Mouse (Mus musculus) ovary, postnatal 10 days (tissue): ENCODE results near the gene Gabpb1.
"Not testable (repeated sequence)": the region's sequence is repeated elsewhere in the genome, so short reads cannot be mapped to it uniquely, and the experiment has no call there.

Experiments used
- DNase-seq: peaks from one replicate; pipeline ENCODE4 v3.0.0; 2022; ENCODE audit warnings: low spot score

Gene Gabpb1

DNA sequence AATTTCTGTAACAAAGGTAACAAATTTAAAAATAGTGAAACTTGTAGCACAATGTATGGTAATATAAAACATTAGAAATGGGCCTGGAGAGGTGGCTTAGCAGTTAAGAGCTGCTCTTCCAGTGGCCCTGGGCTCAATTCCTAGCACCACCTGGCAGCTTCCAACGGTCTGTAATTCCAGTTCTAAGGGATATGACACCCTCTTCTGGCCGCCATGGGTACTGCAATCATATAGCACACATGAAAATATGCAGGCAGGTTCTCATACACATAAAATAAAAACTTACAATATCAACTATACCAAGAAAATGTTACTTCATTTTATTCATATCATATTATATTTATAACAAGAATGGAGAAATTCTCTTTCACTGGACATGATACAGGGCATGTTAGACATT lies 35.8 kb downstream of the Gabpb1 start:
- no peak for DNase-seq

DNA sequence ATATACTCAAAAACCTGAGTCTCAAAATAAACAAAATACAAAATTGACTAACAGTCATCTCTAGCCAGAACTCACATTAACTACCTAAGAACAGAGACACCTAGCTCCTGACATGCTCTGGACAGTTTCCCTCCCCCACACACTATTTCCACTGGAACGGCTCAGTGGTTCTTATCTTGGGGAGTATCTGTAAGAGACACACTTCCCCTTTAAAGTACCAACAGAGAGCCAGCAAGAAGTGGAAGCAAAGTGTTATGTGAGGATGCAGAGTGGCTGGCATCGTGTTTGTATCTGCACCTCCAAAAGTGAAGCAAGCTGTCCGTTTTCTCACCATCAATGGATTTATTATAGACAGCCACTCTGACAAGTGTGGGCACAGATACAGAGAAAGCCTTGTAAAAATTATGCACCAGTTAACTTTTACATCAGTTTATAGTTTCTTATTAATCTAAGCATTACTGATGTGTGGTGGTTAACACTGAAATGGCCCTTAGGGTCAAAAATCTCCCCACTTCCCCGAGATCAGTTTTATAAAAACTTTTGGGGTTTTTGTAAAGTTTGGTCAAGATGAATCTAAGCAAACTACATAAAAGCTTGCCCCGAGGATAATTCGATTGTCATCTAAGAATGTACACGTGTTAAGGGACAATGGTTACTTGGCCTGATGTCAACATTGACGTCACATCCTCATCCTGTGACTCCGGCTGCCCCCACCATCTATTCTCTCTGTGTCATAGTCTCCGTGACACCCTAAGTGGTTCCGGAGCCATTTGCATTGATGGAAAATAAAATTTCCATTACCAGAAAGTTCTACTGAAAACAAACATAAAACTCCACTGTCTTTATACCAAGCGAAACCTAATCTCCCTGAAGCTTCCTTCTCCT lies 40.0 kb downstream of the Gabpb1 start:
- no peak for DNase-seq

DNA sequence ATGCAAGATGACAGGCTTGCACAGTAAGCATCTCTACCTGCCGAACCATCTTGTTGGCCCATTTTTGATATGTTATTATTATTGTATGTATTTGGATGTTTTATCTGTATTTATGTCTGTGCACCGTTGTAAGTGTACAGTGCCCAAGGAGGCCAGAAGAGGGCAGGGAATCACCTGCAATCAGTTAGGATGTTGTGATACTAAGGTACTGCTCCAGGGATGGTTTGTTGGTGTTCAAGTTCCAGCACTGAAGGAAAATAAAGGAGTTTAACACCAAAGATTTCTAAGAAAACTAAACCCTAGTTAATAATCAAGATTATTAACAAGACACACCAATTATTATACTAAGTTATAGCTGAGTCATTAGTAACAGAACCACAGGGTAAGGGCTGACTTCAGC lies 43.0 kb downstream of the Gabpb1 start:
- no peak for DNase-seq

DNA sequence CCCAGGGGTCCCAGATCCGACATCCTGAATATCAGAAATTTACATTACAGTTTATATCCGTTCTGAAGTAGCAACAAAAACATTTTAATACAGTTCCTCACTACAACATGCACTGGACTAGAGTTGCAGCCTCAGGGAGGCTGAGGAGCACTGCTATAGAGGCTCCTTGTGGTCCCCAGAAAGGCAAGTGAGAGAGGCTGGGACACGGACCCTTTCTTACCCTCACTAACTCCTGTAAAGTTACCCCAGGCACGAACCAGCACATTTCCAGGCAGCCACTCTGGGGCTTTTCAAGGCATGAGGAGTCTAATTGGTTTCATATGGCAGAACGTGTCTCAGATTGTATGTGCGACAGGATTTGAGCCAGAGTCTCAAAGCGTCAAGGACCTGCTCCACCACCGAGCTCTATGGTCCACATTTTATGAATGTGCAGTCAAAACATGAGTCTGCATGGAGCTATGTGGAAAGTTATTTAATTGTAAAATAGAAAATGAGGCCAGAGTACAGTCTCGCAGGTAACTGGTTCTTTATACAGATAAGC lies 47.6 kb downstream of the Gabpb1 start:
- no peak for DNase-seq

DNA sequence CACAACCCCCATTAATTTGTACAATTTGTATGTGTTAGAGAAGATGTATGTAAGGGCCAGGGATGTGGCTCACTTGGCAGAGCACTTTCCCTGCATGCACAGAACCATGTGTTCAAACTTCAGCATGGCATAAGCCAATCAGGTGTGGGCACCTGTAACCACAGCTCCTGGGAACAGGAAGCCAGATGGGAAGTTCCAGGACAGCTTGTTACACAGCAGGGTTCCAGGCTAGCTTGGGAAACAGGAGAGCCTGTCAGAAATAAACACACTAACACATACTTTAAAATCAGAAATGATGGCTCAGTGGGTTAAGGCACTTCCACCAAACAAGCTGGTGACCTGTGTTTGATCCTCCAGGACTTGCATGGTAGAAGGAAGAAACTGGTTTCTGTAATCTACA lies 53.0 kb downstream of the Gabpb1 start:
- no peak for DNase-seq

DNA sequence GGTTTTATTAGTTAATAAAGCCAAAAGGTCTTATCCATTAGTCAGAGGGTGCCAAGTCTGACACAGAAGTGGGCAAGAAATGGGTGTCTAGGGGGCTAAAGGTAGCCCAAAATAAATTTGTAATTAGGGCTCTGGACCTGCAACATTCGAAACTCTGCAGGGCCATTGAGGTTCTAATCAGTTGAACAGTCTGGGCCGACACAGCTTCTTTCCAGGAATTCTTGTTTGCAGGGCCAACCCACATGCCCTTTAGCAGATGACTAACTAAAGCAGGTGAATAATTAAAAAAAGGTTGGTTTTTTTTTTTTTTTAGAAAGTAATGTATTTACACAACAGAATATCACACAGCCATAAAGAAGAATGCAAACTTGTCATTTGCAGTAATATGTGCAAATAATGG lies 53.7 kb downstream of the Gabpb1 start:
- no peak for DNase-seq

DNA sequence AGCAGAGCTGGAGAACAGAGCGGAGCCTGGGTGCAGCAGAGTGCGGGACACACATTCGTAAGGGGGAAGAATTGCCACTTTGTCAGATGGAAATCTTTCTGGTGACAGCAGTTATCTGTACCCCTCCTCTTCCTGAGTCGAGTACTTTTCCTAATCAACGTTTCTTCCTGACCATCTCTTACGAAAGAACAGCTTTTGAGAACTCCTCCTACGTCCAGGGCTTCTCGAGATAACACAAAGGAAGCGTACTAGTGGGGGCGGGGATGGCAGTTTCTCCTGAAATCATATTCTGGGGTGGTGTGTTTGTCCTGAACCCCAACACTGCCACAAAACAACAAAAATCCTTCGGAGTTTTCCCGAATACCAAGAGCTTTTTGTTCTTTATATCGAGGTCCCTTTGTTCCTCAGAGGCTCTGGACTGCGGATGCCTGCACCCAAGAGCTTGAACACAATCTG lies 56.9 kb downstream of the Gabpb1 start, which contains the start of gene Hdc:
Gene Hdc (minus strand): TSS at position 51 of the 456 bp plus-strand sequence.
- DNase-seq = no peak

DNA sequence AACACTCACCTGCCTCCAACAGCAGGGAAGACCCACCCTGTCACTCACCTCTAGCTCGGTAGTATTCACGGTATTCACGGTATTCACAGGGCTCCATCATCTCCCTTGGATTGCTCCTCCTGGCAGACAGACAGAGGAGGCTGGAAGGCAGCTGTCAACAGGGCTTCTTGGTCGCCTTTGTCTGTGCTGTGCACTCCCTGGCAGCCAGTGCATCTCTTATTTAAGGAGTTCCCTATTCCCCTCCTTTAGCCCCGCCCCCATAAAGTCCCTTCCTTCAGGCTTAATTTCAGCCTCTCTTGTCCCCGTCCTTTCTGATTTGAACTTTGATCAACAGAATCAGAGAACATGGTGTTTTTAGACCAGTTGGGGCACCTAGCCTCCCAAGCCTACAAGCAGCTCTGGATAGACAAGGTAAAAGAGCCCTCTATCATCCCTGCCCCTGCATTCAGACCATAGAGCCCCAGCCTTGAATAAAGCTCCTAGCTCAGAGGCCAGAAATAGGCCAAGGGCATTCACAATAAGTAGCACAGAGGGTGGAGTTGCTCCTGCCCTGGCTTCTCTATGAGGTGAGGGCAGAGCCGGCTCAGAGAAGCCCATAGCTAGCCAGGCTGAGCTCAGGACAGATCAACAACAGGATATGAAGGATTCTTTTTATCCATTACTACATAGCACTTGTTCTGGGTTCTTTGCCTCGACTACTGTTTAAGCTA lies 57.5 kb downstream of the Gabpb1 start:
- DNase-seq = no peak

DNA sequence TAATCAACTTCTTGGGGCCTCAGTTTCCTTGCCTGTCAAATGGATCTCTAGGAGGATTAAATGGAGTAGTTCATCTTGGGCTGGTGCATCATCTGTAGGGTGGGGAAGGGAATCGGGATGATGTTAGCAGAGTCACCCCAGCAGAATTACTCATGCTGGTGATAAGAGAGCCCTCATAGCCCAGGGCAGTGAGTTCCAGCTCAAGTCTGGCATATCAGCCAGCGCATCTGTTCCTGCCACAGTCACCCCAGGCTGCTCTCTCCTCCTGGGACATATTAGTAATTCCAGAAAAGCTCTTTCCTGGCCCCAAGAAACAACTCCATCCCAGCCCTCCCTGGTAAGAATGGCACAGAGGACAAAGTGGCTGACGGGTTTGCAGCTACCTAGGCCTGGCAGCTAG lies 60.8 kb downstream of the Gabpb1 start:
- DNase-seq = no peak

DNA sequence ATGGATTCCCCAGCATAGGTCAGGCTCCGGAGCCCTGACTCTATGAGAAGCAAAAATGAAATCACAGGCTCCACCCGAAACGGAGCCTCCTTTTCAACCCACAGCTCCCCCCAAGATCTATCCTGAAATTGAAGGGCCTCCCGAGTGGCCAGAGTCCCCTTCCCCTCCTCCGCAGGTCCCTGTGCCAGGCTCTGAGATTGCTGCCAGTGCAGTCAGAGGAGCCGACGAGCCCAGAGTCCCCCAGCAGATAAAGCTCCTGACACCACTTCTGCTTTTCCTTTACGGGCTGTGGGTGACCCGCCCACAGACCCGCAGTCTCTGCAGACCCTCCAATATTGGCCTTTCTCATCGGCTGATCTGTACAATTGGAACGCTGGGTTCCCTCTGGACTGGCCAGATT lies 66.5 kb downstream of the Gabpb1 start:
- not testable (repeated sequence) for DNase-seq

DNA sequence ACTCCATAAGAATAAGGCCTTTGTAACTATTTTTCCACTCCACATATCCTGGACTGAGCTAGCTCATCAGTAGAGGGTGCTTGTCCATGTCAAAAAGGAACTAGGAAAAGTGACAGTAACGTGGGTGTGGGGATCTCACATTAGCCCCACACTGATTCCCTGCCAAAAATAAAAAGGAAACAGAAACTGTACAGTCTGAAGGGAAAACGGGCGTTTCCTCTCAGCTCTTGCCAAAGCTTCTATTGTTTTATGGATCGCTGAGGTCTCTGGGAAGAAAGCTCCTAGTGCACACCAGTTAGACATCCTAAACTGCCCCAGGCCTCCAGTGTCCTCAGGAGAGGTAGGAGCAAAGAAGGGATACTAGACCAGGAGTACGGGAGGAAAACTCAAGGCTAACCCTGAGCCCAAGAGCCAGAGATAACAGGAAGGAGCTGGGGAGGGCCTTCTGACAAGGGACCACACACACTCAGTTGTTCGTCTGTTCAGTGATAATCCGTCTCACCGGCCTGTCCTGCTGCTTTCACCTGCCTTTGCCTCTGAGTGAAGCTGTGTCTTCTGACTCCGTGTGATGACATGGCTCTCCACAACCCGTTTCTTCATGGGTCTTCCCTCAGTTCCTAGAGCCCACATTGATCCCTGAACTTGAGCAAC lies 68.5 kb downstream of the Gabpb1 start:
- no peak for DNase-seq

DNA sequence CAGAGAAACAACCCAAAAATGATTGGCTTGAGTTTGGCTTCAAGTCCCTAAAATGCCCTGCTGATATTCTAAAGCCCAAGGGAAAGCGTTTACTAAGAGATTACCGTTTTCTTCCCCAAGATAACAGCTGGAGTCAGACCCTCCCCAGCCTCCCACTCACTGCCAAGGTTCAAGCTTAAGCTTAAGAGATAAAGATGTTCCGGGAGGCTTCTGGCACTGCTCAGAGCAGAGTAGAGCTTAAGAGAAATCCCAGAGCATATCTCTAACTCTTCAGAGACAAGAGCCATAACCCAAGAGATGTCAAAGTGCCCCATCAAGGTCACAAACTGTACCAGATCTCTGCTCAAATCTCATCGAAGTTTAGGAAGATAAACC lies 69.5 kb downstream of the Gabpb1 start:
- no peak for DNase-seq

DNA sequence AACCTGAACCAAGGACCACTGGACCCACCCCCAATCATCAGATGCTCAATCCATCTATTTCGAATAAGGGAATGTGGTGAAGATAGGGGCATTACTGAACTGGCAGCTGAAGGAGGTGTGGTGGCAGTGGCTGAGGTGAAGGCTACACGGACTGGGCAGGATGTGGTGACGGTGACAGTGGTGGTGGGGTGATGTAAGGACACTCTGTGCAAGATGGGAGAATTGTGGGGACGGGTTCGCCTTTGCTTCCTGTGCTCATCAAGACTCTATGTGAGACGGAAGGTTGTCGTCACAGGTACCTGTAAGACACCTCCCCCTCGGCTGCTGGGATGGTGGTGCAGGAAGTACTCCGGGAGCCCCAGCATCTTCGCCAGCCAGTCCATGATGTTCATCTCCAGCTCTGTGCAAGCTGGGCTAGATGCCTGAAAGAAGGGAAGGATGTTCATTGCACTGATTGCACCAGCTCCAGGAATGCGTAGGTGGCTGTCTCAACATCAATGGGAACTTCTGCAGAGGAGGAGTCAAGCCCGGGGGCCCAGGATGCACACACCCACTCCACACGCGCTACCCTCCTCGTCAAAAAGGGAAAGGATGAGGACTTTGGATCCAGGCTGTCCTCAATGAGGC lies 70.0 kb downstream of the Gabpb1 start:
- DNase-seq = no peak

DNA sequence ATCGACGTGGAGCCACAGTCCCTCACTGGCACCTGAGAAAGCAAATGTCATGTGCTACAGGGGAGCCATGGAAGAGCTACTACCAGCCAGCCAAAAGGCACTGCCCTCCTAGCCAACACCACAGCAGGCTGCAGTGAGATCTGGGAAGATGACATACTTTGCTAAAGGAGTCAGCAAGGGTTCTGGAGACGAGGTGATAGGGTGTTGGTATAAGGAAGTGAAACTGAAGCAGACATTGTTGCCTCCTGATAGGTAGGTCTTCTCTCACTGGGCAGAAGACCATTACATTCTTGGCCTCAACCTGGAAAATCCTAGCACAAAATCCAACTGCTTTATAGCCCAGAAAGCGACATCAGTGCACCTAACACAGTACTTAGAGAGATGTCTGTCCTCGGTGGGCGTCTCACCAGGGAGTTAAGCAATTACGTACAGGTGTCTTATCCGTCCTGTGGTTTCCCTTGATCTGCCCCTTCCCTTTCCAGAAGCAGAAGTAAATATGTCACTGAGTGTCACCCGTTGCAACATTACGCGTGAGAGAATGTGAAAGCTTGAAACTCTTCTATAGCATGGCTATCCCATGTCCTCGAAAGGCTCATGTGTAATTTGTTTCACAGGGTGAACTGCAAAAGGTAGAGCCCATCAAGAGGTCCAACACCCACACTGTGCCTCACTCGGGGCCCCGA lies 74.1 kb downstream of the Gabpb1 start:
- DNase-seq = no peak

DNA sequence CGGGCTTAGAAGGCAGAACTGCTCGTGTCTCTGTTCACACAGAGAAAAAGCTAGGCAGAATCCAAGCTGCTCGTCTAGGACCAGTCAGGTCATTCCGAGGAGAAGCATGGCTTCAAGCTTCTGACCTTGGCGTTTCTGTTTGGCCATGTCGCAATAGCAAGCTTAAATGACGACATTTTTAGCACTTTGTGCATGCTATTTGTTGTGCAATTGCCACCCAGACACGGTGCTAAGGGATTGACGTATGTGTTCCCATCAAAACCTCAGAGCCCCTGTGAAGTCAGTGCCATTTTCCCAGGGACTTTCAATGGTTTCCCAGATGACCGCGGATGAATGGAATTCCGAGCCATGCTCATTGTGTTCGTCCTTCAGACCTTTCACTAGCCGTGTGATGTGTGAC lies 75.6 kb downstream of the Gabpb1 start:
- DNase-seq = no peak

DNA sequence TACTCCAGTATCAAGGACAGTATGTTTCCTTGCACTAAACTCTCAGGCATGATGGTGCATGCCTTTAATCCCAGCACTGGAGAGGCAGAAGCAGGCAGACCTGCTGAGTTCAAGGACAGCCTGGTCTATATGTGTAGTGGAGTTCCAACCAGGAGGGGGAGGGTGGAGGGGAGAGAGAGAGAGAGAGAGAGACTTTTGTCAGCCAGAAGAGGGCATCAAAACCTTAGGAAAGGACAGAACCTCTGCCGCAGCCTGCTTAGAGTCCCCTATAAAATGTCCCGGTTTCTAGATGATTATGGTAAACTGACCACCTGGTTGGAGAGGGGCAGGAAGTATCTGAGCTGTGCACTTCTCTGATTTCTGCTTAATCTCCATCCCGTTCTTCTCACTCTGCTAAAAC lies 77.1 kb downstream of the Gabpb1 start:
- DNase-seq = no peak

DNA sequence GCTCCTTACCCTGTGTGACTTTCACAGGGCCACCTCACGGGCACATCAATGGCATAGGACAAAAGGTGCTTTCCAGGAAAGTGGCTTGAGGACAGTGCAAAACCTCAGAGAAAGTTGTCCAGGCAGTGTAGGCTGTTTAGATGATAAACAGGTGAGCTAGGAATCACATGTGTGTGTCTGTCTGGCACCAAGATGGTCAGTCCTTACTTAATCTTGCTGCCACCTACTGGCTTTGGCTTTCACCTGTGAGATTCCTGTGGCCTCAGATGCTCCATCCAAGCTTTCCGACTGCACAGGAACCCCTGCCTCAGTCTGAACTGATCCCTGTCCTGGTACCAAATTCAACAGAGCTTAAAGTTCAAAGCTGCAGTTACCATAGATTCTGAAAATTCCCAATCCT lies 77.8 kb downstream of the Gabpb1 start:
- no peak for DNase-seq

DNA sequence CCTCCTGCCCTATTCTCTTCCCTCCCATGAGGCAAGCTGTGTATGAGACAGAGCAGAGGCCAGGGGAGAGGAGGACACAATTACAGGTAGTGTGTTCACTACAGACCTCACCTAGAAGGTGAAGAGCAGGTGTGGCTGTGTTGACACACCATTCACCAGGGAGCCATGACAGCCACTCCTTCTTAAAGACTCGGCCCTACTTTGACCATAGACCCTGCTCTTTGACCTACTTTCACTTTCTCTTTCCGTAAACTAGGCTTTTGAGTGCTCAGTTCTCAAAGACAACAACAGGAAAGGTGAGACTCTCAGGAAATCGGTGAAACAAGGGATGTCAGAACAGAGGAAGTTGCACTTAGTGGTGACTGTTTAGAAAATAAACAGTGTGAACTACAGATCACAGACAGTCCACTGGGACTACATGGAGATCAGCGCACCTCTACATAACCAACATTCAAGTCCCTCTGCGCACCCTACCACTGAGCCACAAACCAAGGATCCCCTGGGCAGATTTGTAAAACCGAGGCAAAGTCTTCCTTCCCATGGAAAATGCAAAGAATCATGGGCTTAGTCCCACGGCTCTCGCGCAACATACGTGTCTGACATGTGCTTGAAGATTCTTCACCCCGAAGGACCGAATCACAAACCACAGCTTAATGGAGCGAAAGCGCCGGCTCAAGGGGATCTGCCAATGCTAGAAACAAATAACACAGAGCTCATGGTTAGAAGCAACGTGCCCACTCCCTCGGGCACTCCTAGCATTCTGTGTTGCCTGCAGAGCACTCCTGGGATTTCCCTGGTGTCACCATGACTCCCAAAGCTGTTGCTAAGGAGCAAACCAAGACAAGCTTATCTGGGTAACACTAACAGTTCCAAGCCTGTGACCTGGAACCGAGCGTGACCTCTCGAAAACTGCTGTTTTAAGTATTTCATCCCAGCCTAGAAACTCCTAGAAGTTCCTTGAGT lies 78.6 kb downstream of the Gabpb1 start:
- no peak for DNase-seq

DNA sequence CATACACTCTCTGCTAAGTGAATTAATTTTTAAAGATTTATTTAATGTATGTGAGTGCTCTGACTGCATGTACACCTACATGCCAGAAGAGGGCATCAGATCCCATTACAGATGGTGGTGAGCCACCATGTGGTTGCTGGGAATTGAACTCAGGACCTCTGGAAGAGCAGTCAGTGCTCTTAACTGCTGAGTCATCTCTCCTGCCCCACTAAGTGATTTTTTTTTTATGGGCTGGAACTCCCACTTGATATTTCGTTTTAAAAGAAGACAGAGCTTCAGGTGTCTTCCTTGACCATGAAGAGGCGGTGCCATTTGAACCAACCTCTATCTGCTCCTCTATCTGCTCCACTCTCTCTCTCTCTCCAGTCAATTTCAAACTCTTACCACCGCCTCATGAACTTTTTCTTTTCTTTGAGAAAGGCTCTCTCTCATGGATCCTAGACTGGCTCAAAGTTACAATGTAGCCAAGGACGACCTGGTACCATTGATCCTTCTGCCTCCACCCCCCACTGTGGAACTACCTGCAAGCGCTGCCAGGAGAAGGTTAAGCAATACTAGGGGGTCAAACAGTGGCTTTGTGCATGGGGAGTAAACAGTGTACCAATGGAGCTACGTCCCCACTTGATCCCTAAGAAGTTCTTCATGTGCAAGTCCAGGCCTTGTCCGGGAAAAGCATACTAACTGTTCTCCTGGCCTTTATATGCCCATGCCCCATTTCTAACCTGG lies 79.6 kb downstream of the Gabpb1 start:
- DNase-seq = no peak
